Mouse (Mus musculus): Measurements from ENCODE around the gene Fbxw7. TPM values are rescaled to one million over a fixed set of nuclear protein-coding genes. Genes with fewer than 3 reads are reported as not detected.

Fbxw7 gene
- polyA plus RNA-seq, 1 experiment = 2.7 TPM

DNA sequence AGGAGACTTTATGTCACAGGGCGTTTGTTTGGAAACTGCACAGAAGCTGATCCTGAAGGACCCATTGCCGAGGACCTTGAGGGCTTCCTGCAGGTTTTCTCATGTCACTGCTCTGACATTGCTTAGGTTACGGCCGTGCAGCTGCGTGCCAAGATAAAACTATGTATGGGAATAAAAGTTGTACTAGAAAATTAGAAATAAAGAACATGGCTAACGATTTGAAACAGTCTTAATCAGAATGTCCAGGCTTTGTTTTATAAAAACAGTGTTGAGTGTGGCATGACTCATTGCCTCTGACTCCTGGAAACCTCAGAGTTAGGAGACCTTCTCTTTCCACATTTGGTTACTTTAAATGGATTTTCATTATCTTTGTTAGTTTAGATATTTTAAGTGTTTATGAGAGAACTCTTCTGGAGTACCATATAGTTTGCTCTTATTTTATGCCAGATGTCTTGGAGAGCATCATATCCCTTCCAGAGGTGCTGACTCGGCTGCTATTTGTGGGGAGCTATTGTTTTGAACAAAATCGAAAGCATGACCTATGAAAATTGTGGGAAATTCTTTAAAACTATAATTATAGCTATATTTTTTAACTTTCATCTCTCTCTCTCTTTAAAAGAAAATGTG, 112.2 kb downstream of the Fbxw7 start:
- TF ChIP-seq CEBPB (IDR thresholded peaks at IDR 0.05; ENCODE audit: low read depth) = no peak
- TF ChIP-seq FOSL1 (IDR thresholded peaks at IDR 0.05; ENCODE audit: insufficient read depth, low read length, poor library complexity, severe bottlenecking) = no peak
- TF ChIP-seq USF1 (IDR thresholded peaks at IDR 0.05; ENCODE audit: low read depth) = no peak
- TF ChIP-seq MYOG (IDR thresholded peaks at IDR 0.05; ENCODE audit: control insufficient read depth, extremely low read depth, insufficient read length) = no peak
- no peak for TF ChIP-seq MYOD1 (IDR thresholded peaks at IDR 0.05; ENCODE audit: control insufficient read depth, insufficient read length, low read depth)
- TF ChIP-seq MAX (IDR thresholded peaks at IDR 0.05) = no peak
- peaks cover 7% of the 10 kb centered on the region for H3K79me3 ChIP-seq (ENCODE audit: low read depth)
- peaks cover 19% of the 10 kb centered on the region for H3K79me2 ChIP-seq (ENCODE audit: control insufficient read depth, insufficient read depth)
- no peaks in the 10 kb centered on the region for H3K36me3 ChIP-seq (ENCODE audit: control insufficient read depth, insufficient read depth)
- no peak overlapping the region for H3K4me3 ChIP-seq (ENCODE audit: insufficient read depth, poor library complexity, severe bottlenecking)
- H3ac ChIP-seq (ENCODE audit: control insufficient read depth, insufficient read length, low read depth) = no peak overlapping the region
- no peaks in the 10 kb centered on the region for H3K27me3 ChIP-seq (ENCODE audit: control insufficient read depth, insufficient read depth, insufficient read length)

DNA sequence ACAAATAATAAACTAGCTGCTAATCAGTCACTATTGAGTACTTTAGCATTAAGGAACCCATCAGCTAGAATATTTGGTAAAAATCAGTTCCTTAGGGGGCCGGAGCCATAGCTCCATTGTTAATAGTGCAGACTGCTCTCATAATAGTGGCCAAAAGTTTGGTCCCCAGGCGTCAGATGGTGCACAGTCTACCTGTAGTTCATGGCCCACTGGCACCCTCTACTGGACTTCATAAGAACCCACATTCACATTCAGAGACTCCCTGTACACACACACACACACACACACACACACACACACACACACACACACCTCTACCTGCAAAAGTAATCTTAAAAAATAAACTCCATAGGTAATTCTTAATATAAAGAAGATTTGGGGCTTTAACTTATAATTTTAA, 112.8 kb downstream of the Fbxw7 start:
- Histone ChIP-seq H3K27me3 (ENCODE audit: control insufficient read depth, insufficient read depth, insufficient read length) (no peaks in the 10 kb centered on the region), H3K4me3 (ENCODE audit: insufficient read depth, poor library complexity, severe bottlenecking) (no peak overlapping the region), H3K79me3 (ENCODE audit: low read depth) (peaks cover 7% of the 10 kb centered on the region), H3K36me3 (ENCODE audit: control insufficient read depth, insufficient read depth) (no peaks in the 10 kb centered on the region), H3K79me2 (ENCODE audit: control insufficient read depth, insufficient read depth) (peaks cover 19% of the 10 kb centered on the region), H3ac (ENCODE audit: control insufficient read depth, insufficient read length, low read depth) (no peak overlapping the region)
- no peak for TF ChIP-seq MYOG (IDR thresholded peaks at IDR 0.05; ENCODE audit: control insufficient read depth, extremely low read depth, insufficient read length)

DNA sequence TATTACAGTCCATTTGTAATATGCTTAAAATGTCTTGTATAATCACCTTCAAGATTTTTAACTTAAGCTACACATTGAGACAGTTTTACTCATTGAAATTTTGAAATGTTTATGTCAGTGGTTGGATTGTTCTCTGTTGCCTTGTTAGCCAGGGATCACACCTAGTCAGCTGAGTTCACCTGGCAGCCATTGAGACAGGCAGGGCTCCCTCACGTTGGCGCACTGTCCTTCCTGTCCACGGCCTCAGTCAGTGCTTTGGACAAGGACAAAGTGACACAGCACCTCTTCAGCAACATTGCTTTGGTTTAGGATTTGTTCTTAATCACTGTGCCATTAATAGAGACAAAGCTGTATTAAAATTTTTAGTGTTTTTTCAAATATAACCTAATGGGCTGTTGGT, 114.1 kb downstream of the Fbxw7 start:
- Histone ChIP-seq H3K79me2 (ENCODE audit: control insufficient read depth, insufficient read depth) (peaks cover 19% of the 10 kb centered on the region), H3ac (ENCODE audit: control insufficient read depth, insufficient read length, low read depth) (no peak overlapping the region), H3K79me3 (ENCODE audit: low read depth) (peaks cover 7% of the 10 kb centered on the region), H3K27me3 (ENCODE audit: control insufficient read depth, insufficient read depth, insufficient read length) (no peaks in the 10 kb centered on the region), H3K36me3 (ENCODE audit: control insufficient read depth, insufficient read depth) (no peaks in the 10 kb centered on the region), H3K4me3 (ENCODE audit: insufficient read depth, poor library complexity, severe bottlenecking) (no peak overlapping the region)
- TF ChIP-seq FOSL1 (IDR thresholded peaks at IDR 0.05; ENCODE audit: insufficient read depth, low read length, poor library complexity, severe bottlenecking) (no peak), MYOD1 (IDR thresholded peaks at IDR 0.05; ENCODE audit: control insufficient read depth, insufficient read length, low read depth) (no peak), MYOG (IDR thresholded peaks at IDR 0.05; ENCODE audit: control insufficient read depth, extremely low read depth, insufficient read length) (no peak), CTCF (IDR thresholded peaks at IDR 0.05; ENCODE audit: control insufficient read depth, insufficient read depth, insufficient read length) (no peak), CEBPB (IDR thresholded peaks at IDR 0.05; ENCODE audit: low read depth) (no peak), USF1 (IDR thresholded peaks at IDR 0.05; ENCODE audit: low read depth) (no peak), MAX (IDR thresholded peaks at IDR 0.05) (no peak)

DNA sequence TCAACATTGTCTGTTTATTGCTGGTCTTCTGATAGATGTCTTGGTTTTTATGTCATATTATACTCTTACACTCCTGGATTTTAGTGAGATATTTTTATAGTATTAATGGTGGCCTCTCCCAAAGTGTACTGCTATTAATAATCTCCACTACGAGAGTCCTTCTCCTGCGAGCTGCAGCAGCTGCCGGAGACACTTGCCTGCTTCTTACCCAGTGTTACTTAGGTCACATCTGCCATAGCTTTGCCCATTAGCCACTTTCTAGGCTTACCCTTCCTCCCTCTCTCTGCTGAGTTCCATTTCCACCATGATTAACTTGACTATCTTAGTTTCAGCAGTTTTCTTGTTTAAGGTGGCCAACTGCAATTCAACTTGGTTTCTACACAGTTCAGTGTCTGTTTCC, 115.6 kb downstream of the Fbxw7 start:
- Histone ChIP-seq H3K4me3 (ENCODE audit: insufficient read depth, poor library complexity, severe bottlenecking) (no peak overlapping the region), H3K36me3 (ENCODE audit: control insufficient read depth, insufficient read depth) (no peaks in the 10 kb centered on the region), H3K79me2 (ENCODE audit: control insufficient read depth, insufficient read depth) (peaks cover 12% of the 10 kb centered on the region), H3K79me3 (ENCODE audit: low read depth) (peaks cover 7% of the 10 kb centered on the region), H3K27me3 (ENCODE audit: control insufficient read depth, insufficient read depth, insufficient read length) (no peaks in the 10 kb centered on the region), H3ac (ENCODE audit: control insufficient read depth, insufficient read length, low read depth) (no peak overlapping the region)
- TF ChIP-seq MYOG (IDR thresholded peaks at IDR 0.05; ENCODE audit: control insufficient read depth, extremely low read depth, insufficient read length) = no peak
- no peak for TF ChIP-seq MAX (IDR thresholded peaks at IDR 0.05)
- TF ChIP-seq CTCF (IDR thresholded peaks at IDR 0.05; ENCODE audit: control insufficient read depth, insufficient read depth, insufficient read length) = no peak
- TF ChIP-seq MYOD1 (IDR thresholded peaks at IDR 0.05; ENCODE audit: control insufficient read depth, insufficient read length, low read depth) = no peak
- no peak for TF ChIP-seq CEBPB (IDR thresholded peaks at IDR 0.05; ENCODE audit: low read depth)
- no peak for TF ChIP-seq FOSL1 (IDR thresholded peaks at IDR 0.05; ENCODE audit: insufficient read depth, low read length, poor library complexity, severe bottlenecking)
- TF ChIP-seq USF1 (IDR thresholded peaks at IDR 0.05; ENCODE audit: low read depth) = no peak

DNA sequence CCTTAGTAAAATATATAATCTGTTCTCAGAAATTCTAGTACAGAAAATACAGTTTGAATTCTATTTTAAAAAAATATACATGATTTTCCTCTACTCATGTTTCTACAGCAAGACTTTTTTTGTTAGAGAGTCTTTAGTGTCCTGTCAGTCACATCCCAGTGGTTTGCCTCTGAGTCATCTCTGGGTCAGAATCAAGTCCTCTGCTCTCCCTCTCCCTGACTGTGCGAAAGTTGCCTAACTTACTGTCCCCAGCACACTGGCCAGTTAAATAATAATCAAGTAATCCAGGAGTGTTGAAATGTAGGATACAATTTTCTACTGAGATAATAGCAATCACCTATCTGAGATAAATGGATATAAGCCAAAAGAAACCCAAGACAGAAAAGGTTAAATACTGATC, 120.7 kb downstream of the Fbxw7 start:
- no peak overlapping the region for H3K4me3 ChIP-seq (ENCODE audit: insufficient read depth, poor library complexity, severe bottlenecking)
- no peaks in the 10 kb centered on the region for H3K27me3 ChIP-seq (ENCODE audit: control insufficient read depth, insufficient read depth, insufficient read length)
- H3K79me3 ChIP-seq (ENCODE audit: low read depth) = no peaks in the 10 kb centered on the region
- H3K79me2 ChIP-seq (ENCODE audit: control insufficient read depth, insufficient read depth) = no peaks in the 10 kb centered on the region
- no peaks in the 10 kb centered on the region for H3K36me3 ChIP-seq (ENCODE audit: control insufficient read depth, insufficient read depth)
- H3ac ChIP-seq (ENCODE audit: control insufficient read depth, insufficient read length, low read depth) = no peak overlapping the region
- no peak for TF ChIP-seq MAX (IDR thresholded peaks at IDR 0.05)
- peak; percentile 53 for TF ChIP-seq CEBPB (IDR thresholded peaks at IDR 0.05; ENCODE audit: low read depth)

DNA sequence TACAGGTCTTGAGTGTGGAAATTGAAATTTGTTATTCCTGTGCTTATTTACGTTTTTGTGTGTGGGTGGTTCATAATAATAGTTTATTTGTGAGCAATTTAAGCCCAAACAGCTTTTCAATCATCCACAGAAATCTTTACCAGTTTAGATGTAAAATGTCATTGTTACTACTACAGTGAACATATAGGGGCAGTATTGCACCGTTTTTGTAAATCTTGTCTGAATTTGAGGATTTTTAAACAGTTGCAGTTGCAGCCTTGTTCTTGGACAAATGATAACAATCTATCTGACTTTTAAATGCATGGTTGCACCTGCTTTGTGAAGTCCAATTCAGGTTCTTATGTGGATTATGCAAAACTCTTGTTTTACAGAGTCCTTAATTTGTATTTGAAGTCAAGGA, 121.2 kb downstream of the Fbxw7 start:
- Histone ChIP-seq H3ac (ENCODE audit: control insufficient read depth, insufficient read length, low read depth) (no peak overlapping the region), H3K4me3 (ENCODE audit: insufficient read depth, poor library complexity, severe bottlenecking) (no peak overlapping the region), H3K79me2 (ENCODE audit: control insufficient read depth, insufficient read depth) (no peaks in the 10 kb centered on the region), H3K36me3 (ENCODE audit: control insufficient read depth, insufficient read depth) (no peaks in the 10 kb centered on the region), H3K79me3 (ENCODE audit: low read depth) (no peaks in the 10 kb centered on the region), H3K27me3 (ENCODE audit: control insufficient read depth, insufficient read depth, insufficient read length) (no peaks in the 10 kb centered on the region)
- no peak for TF ChIP-seq FOSL1 (IDR thresholded peaks at IDR 0.05; ENCODE audit: insufficient read depth, low read length, poor library complexity, severe bottlenecking)
- no peak for TF ChIP-seq MYOG (IDR thresholded peaks at IDR 0.05; ENCODE audit: control insufficient read depth, extremely low read depth, insufficient read length)
- no peak for TF ChIP-seq USF1 (IDR thresholded peaks at IDR 0.05; ENCODE audit: low read depth)
- TF ChIP-seq CTCF (IDR thresholded peaks at IDR 0.05; ENCODE audit: control insufficient read depth, insufficient read depth, insufficient read length) = no peak
- no peak for TF ChIP-seq CEBPB (IDR thresholded peaks at IDR 0.05; ENCODE audit: low read depth)
- TF ChIP-seq MAX (IDR thresholded peaks at IDR 0.05) = no peak
- TF ChIP-seq MYOD1 (IDR thresholded peaks at IDR 0.05; ENCODE audit: control insufficient read depth, insufficient read length, low read depth) = no peak
